Mouse (Mus musculus): ENCODE measurements around the gene Synj1.

GRCm38 (mm10) chr16:91043461-91044248, 32.5 kb upstream of the Synj1 start:
- no peak for TF ChIP-seq POLR2A (IDR thresholded peaks at IDR 0.05; ENCODE audit: low read depth, low read length)
- no peak for TF ChIP-seq CTCF (IDR thresholded peaks at IDR 0.05; ENCODE audit: borderline replicate concordance, insufficient read depth, low read length)
